Mouse (Mus musculus) midbrain, postnatal 0 days (tissue): ENCODE data around the gene Lcn8. TPM values are rescaled to one million over a fixed set of nuclear protein-coding genes. Genes with fewer than 3 reads are reported as not detected.
"Not testable (repeated sequence)": the region's sequence is repeated elsewhere in the genome, so short reads cannot be mapped to it uniquely, and the experiment has no call there.

Experiments used
- ATAC-seq: fragments of 200-750 bp; cut with Nextera tagmentation; 2 replicates; pipeline ENCODE4 v1.8.0; 2017; ENCODE audit warnings: moderate number of reproducible peaks, mild to moderate bottlenecking, moderate TSS enrichment, moderate library complexity; ENCODE audit not compliant: low FRiP score
- DNase-seq: peaks from one replicate; pipeline ENCODE4 v3.0.0-alpha.2; 2015; ENCODE audit warnings: low spot score
- H3K27ac ChIP-seq: fragments of 300-500 bp; sonication (generic); 2 replicates; pipeline ENCODE4 v1.5.1; 2014; ENCODE audit warnings: low read depth, mild to moderate bottlenecking, low read length, mixed read lengths
- H3K27me3 ChIP-seq: fragments of 300-500 bp; sonication (generic); 2 replicates; pipeline ENCODE4 v1.6.1; 2014; ENCODE audit warnings: low read length, control low read depth, mixed read lengths; ENCODE audit not compliant: insufficient read depth
- H3K36me3 ChIP-seq: fragments of 300-500 bp; sonication (generic); 2 replicates; pipeline ENCODE4 v1.6.1; 2014; ENCODE audit warnings: low read length, control low read depth, mixed read lengths; ENCODE audit not compliant: insufficient read depth
- H3K4me1 ChIP-seq: fragments of 300-500 bp; sonication (generic); 2 replicates; pipeline ENCODE4 v1.6.1; 2014; ENCODE audit warnings: mild to moderate bottlenecking, control low read depth, antibody characterized with exemption, low read length, mixed read lengths; ENCODE audit not compliant: insufficient read depth
- H3K4me2 ChIP-seq: fragments of 300-500 bp; sonication (generic); 2 replicates; pipeline ENCODE4 v1.6.1; 2014; ENCODE audit warnings: low read depth, mild to moderate bottlenecking, low read length, mixed read lengths; ENCODE audit not compliant: poor library complexity, severe bottlenecking
- H3K4me3 ChIP-seq: fragments of 300-500 bp; sonication (generic); 2 replicates; pipeline ENCODE4 v1.5.1; 2014; ENCODE audit warnings: low read depth, mild to moderate bottlenecking, low read length, moderate library complexity
- H3K9ac ChIP-seq: fragments of 300-500 bp; sonication (generic); replicated peaks from 2 replicates; pipeline ENCODE4 v1.6.1; 2014; ENCODE audit warnings: mild to moderate bottlenecking, low read length, moderate library complexity, mixed read lengths; ENCODE audit not compliant: poor library complexity, severe bottlenecking
- H3K9me3 ChIP-seq: fragments of 300-500 bp; sonication (generic); 2 replicates; pipeline ENCODE4 v1.6.1; 2016; ENCODE audit warnings: low read length, control low read depth
- CTCF ChIP-seq: IDR thresholded peaks from 2 replicates; pipeline ENCODE4 v1.5.1; 2016; ENCODE audit warnings: antibody characterized with exemption, mild to moderate bottlenecking
- WGBS: fragments of 180-500 bp; shearing (Covaris S2); extraction: QIAGEN DNeasy Blood & Tissue Kit; methylation state at CpG from one replicate; pipeline ENCODE4 v1.1.7; 2014; 5-methylcytosine and 5-hydroxymethylcytosine counted together
- polyA plus RNA-seq: library from polyadenylated mRNA; unstranded; fragments of >200 nt; fragmentation: Nextera tagmentation; extraction: Ambion mirVana; gene quantifications from 2 replicates; pipeline ENCODE4 v1.2.1, GENCODE M21; 2015
- total RNA-seq: library from RNA; depleted of rRNA; stranded (reverse); fragments of >200 nt; gene quantifications from 2 replicates; pipeline ENCODE4 v1.2.3, GENCODE M21; 2014

The Lcn8 gene
- total and polyA plus RNA-seq, 2 experiments from 2014 or later = not detected

DNA sequence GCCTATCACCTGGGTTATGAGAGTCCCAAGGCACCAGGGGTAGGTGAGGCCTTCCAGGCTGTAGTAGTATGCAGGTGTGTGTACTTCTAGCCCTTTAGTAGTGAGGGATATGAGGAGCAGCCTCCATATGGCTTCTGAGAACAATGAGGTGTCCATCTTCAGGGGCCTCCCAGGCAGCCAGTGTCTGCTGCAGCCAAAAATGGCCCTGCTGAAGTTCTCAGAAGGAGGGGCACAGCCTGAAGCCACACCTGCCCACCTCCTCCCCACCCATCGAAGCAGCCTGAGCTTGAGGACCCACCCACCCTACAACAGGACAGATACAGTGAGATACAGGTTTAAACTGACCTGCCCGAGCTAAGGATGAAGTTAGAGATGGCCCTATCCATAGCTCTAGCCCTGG, 29.5 kb downstream of the Lcn8 start, which contains the start of gene Lcn10:
Gene Lcn10, plus strand, starts transcription at position 301 of the 400 bp plus-strand sequence.
- DNase-seq = no peak
- no peak for ATAC-seq
- no peak for TF ChIP-seq CTCF
- 65% methylated on average over 2 of the region's 2 CpGs for WGBS
- H3K36me3 ChIP-seq = no peaks in the 10 kb centered on the region
- H3K4me2 ChIP-seq = no peak within 1 kb of the TSS
- H3K9ac ChIP-seq = no peak within 1 kb of the TSS
- no peak within 1 kb of the TSS for H3K4me3 ChIP-seq
- no peaks in the 10 kb centered on the region for H3K9me3 ChIP-seq
- no peaks in the 10 kb centered on the region for H3K4me1 ChIP-seq
- no peaks in the 10 kb centered on the region for H3K27me3 ChIP-seq
- H3K27ac ChIP-seq = no peak within 1 kb of the TSS

DNA sequence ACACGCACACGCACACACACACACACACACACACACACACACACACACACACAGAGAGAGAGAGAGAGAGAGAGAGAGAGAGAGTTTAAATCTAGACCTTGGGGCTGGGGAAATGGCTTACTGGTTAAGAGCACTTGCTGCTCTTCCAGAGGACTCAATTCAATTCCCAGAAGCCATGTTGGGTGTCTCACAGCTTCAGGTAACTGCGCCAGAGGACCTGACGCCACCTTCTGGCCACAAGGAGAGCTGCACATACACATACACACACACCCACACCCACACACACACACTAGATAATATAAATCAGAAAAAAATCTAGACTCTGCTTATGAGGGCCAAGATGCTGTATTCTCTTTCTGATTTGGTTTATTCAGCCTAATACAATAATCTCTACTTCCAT, 34.0 kb downstream of the Lcn8 start:
- no peak for ATAC-seq
- DNase-seq = no peak
- WGBS = 57% methylated on average over 2 of the region's 4 CpGs
- Histone ChIP-seq H3K9me3 (no peaks in the 10 kb centered on the region), H3K4me2 (no peak overlapping the region), H3K36me3 (no peaks in the 10 kb centered on the region), H3K27ac (no peak overlapping the region), H3K4me3 (no peak overlapping the region), H3K9ac (no peak overlapping the region), H3K4me1 (no peaks in the 10 kb centered on the region), H3K27me3 (no peaks in the 10 kb centered on the region)
- no peak for TF ChIP-seq CTCF

- H3K36me3 ChIP-seq = no peaks in the 10 kb centered on the region
- H3K4me2 ChIP-seq = no peak overlapping the region
- peak; percentile 77 for TF ChIP-seq CTCF
- H3K9ac ChIP-seq = no peak overlapping the region
- H3K9me3 ChIP-seq = no peaks in the 10 kb centered on the region
- ATAC-seq (no peak), DNase-seq (peak; percentile 63)
- no peak overlapping the region for H3K4me3 ChIP-seq
- H3K27me3 ChIP-seq = no peaks in the 10 kb centered on the region
- no peaks in the 10 kb centered on the region for H3K4me1 ChIP-seq
- H3K27ac ChIP-seq = no peak overlapping the region
Observed at GRCm38 (mm10) chr2:25694605-25695004, 41.7 kb downstream of the Lcn8 start.

DNA sequence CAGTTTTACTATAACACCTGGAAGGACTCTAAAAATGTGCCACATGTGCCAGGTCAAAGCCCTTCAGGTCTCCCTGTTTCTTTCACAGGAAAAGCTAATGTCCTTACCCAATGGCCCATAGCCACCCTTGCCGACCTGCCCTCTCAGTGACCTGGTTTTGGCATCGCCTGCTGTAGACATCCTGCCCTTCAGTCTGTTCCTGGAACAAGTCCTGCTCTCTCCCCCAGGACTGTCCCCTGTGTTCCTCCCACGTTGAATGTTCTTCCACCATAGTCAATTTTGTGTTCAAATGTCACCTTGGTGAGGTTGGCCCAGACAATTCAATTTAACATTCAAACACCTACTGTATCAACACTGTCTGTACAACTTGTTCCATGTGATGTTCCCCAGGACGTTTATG, 44.0 kb downstream of the Lcn8 start:
- Histone ChIP-seq H3K4me1 (no peaks in the 10 kb centered on the region), H3K4me2 (no peak overlapping the region), H3K36me3 (no peaks in the 10 kb centered on the region), H3K9ac (no peak overlapping the region), H3K27ac (no peak overlapping the region), H3K27me3 (no peaks in the 10 kb centered on the region), H3K4me3 (no peak overlapping the region), H3K9me3 (no peaks in the 10 kb centered on the region)
- DNase-seq (no peak), ATAC-seq (no peak)
- WGBS = 70% methylated on average over 4 of the region's 4 CpGs
- TF ChIP-seq CTCF = no peak

DNA sequence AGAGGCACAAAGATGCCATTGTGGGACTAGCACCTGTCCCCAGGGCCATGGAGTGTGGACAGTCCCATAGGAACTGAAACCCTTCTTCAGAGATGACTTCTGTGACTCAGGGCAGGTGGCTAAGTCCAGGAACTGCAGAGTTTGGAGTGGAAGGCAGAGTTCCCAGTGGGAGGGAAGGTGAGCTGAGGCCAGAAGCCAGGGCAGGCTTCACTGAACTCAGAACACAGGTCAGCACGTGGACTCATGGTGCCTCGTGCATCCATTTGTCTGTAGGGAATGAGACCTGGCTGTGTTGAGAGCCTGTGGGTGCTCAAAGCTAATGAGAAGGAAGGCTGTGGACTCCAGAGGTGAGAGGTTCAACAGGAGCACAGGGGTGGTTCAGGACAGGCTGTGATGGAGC, 45.8 kb downstream of the Lcn8 start:
- no peak for TF ChIP-seq CTCF
- Histone ChIP-seq H3K4me1 (no peaks in the 10 kb centered on the region), H3K27ac (no peak overlapping the region), H3K27me3 (no peaks in the 10 kb centered on the region), H3K9ac (no peak overlapping the region), H3K9me3 (no peaks in the 10 kb centered on the region), H3K36me3 (no peaks in the 10 kb centered on the region), H3K4me2 (no peak overlapping the region), H3K4me3 (no peak overlapping the region)
- no peak for ATAC-seq
- WGBS = 90% methylated on average over 2 of the region's 2 CpGs
- no peak for DNase-seq

- not testable (repeated sequence) for H3K9ac ChIP-seq, H3K4me1 ChIP-seq, H3K36me3 ChIP-seq, DNase-seq, H3K4me3 ChIP-seq, ATAC-seq, H3K27ac ChIP-seq, H3K9me3 ChIP-seq, H3K4me2 ChIP-seq, H3K27me3 ChIP-seq
- 90% methylated on average over 3 of the region's 3 CpGs for WGBS
Observed at GRCm38 (mm10) chr2:25699743-25700142, 46.8 kb downstream of the Lcn8 start, which contains the start of gene Obp2a. TSS of gene Obp2a (plus strand) at chr2:25700043.
